Mouse (Mus musculus) lung, postnatal 0 days (tissue): ENCODE results near the gene Ano3. TPM values are rescaled to one million over a fixed set of nuclear protein-coding genes. Genes with fewer than 3 reads are reported as not detected.

Experiments used
- ATAC-seq: fragments of 200-750 bp; cut with Nextera tagmentation; 2 replicates; pipeline ENCODE4 v1.8.0; 2017; ENCODE audit warnings: moderate library complexity
- DNase-seq: peaks from one replicate; pipeline ENCODE4 v3.0.0-alpha.2; 2016; ENCODE audit warnings: low spot score
- H3K27ac ChIP-seq: fragments of 300-500 bp; sonication (generic); 2 replicates; pipeline ENCODE4 v1.5.1; 2014; ENCODE audit warnings: antibody characterized with exemption, mild to moderate bottlenecking, low read length, mixed read lengths
- H3K27me3 ChIP-seq: fragments of 300-500 bp; sonication (generic); replicated peaks from 2 replicates; pipeline ENCODE4 v1.6.1; 2014; ENCODE audit warnings: low read length, mixed read lengths; ENCODE audit not compliant: insufficient read depth
- H3K36me3 ChIP-seq: fragments of 300-500 bp; sonication (generic); 2 replicates; pipeline ENCODE4 v1.6.1; 2014; ENCODE audit warnings: low read length, mixed read lengths; ENCODE audit not compliant: insufficient read depth
- H3K4me1 ChIP-seq: fragments of 300-500 bp; sonication (generic); 2 replicates; pipeline ENCODE4 v1.6.1; 2014; ENCODE audit warnings: antibody characterized with exemption, low read depth, low read length, mixed read lengths; ENCODE audit not compliant: insufficient read depth
- H3K4me2 ChIP-seq: fragments of 300-500 bp; sonication (generic); replicated peaks from 2 replicates; pipeline ENCODE4 v1.6.1; 2014; ENCODE audit warnings: low read depth, mild to moderate bottlenecking, low read length, moderate library complexity, mixed read lengths
- H3K4me3 ChIP-seq: fragments of 300-500 bp; sonication (generic); 2 replicates; pipeline ENCODE4 v1.5.1; 2014; ENCODE audit warnings: low read depth, low read length
- H3K9ac ChIP-seq: fragments of 300-500 bp; sonication (generic); replicated peaks from 2 replicates; pipeline ENCODE4 v1.6.1; 2014; ENCODE audit warnings: low read depth, mild to moderate bottlenecking
- H3K9me3 ChIP-seq: fragments of 300-500 bp; sonication (generic); 2 replicates; pipeline ENCODE4 v1.6.1; 2016; ENCODE audit warnings: low read length, mixed read lengths
- CTCF ChIP-seq: IDR thresholded peaks from 2 replicates; pipeline ENCODE4 v1.5.1; 2016; ENCODE audit warnings: antibody characterized with exemption, mild to moderate bottlenecking
- EP300 ChIP-seq: IDR thresholded peaks from 2 replicates; pipeline ENCODE4 v1.6.1; 2016; ENCODE audit warnings: antibody characterized with exemption, mild to moderate bottlenecking, control low read depth
- WGBS: fragments of 180-500 bp; shearing (Covaris S2); extraction: QIAGEN DNeasy Blood & Tissue Kit; methylation state at CpG from one replicate; pipeline ENCODE4 v1.1.7; 2014; 5-methylcytosine and 5-hydroxymethylcytosine counted together
- polyA plus RNA-seq: library from polyadenylated mRNA; unstranded; fragments of >200 nt; fragmentation: Nextera tagmentation; extraction: Ambion mirVana; gene quantifications from 2 replicates; pipeline ENCODE4 v1.2.1, GENCODE M21; 2015

Ano3 gene
- polyA plus RNA-seq, 1 experiment from 2014 or later = 0.06 TPM

- Histone ChIP-seq H3K9me3 (no peaks in the 10 kb centered on the region), H3K4me3 (no peak overlapping the region), H3K4me2 (no peak overlapping the region), H3K9ac (no peak overlapping the region), H3K27ac (no peak overlapping the region), H3K4me1 (no peaks in the 10 kb centered on the region), H3K36me3 (no peaks in the 10 kb centered on the region), H3K27me3 (no peaks in the 10 kb centered on the region)
- no peak for ATAC-seq
- no peak for TF ChIP-seq EP300
- no peak for TF ChIP-seq CTCF
- WGBS = 54% methylated on average over 2 of the region's 2 CpGs
- no peak for DNase-seq
These were observed 41.2 kb downstream of the Ano3 start for GRCm38 (mm10) chr2:110909506-110909905.

- Histone ChIP-seq H3K27me3 (no peaks in the 10 kb centered on the region), H3K9ac (no peak overlapping the region), H3K9me3 (no peaks in the 10 kb centered on the region), H3K4me1 (no peaks in the 10 kb centered on the region), H3K27ac (no peak overlapping the region), H3K4me3 (no peak overlapping the region), H3K36me3 (no peaks in the 10 kb centered on the region), H3K4me2 (no peak overlapping the region)
- TF ChIP-seq CTCF (no peak), EP300 (no peak)
- 70% methylated on average over 3 of the region's 3 CpGs for WGBS
- no peak for ATAC-seq
- DNase-seq = no peak
These were observed 44.2 kb downstream of the Ano3 start for GRCm38 (mm10) chr2:110906473-110906872.

GRCm38 (mm10) chr2:110896477-110897270 is 54.0 kb downstream of the Ano3 start:
- no peak overlapping the region for H3K9ac ChIP-seq

GRCm38 (mm10) chr2:110871650-110872049 is 79.1 kb downstream of the Ano3 start:
- no peaks in the 10 kb centered on the region for H3K4me1 ChIP-seq
- no peaks in the 10 kb centered on the region for H3K27me3 ChIP-seq
- no peak overlapping the region for H3K4me2 ChIP-seq
- no peaks in the 10 kb centered on the region for H3K9me3 ChIP-seq
- no peak overlapping the region for H3K9ac ChIP-seq
- H3K4me3 ChIP-seq = no peak overlapping the region
- H3K27ac ChIP-seq = no peak overlapping the region
- 76% methylated on average over 4 of the region's 4 CpGs for WGBS
- no peaks in the 10 kb centered on the region for H3K36me3 ChIP-seq
- DNase-seq = no peak
- ATAC-seq = no peak
- no peak for TF ChIP-seq CTCF

More at GRCm38 (mm10) chr2:110896477-110897270, 54.0 kb downstream of the Ano3 start:
- TF ChIP-seq EP300 (no peak), CTCF (no peak)
- no peaks in the 10 kb centered on the region for H3K9me3 ChIP-seq
- no peak overlapping the region for H3K27ac ChIP-seq
- H3K4me1 ChIP-seq = no peaks in the 10 kb centered on the region
- H3K27me3 ChIP-seq = no peaks in the 10 kb centered on the region
- no peak overlapping the region for H3K4me3 ChIP-seq
- no peaks in the 10 kb centered on the region for H3K36me3 ChIP-seq
- WGBS = 88% methylated on average over 2 of the region's 2 CpGs
- H3K4me2 ChIP-seq = no peak overlapping the region
- DNase-seq (no peak), ATAC-seq (no peak)

GRCm38 (mm10) chr2:110865584-110865983 is 85.1 kb downstream of the Ano3 start:
- Histone ChIP-seq H3K4me1 (no peaks in the 10 kb centered on the region), H3K27ac (no peak overlapping the region), H3K4me3 (no peak overlapping the region), H3K9ac (no peak overlapping the region), H3K36me3 (no peaks in the 10 kb centered on the region), H3K9me3 (no peaks in the 10 kb centered on the region), H3K27me3 (no peaks in the 10 kb centered on the region), H3K4me2 (no peak overlapping the region)
- no peak for ATAC-seq
- 51% methylated on average over 3 of the region's 3 CpGs for WGBS
- no peak for DNase-seq
- TF ChIP-seq EP300 (no peak), CTCF (no peak)

GRCm38 (mm10) chr2:110863376-110863775 is 87.3 kb downstream of the Ano3 start:
- 90% methylated on average over 4 of the region's 4 CpGs for WGBS

More at GRCm38 (mm10) chr2:110863376-110863775, 87.3 kb downstream of the Ano3 start:
- H3K27me3 ChIP-seq = no peaks in the 10 kb centered on the region
- H3K9ac ChIP-seq = no peak overlapping the region
- no peaks in the 10 kb centered on the region for H3K36me3 ChIP-seq
- H3K4me1 ChIP-seq = no peaks in the 10 kb centered on the region
- ATAC-seq (no peak), DNase-seq (no peak)
- H3K27ac ChIP-seq = no peak overlapping the region
- H3K4me2 ChIP-seq = no peak overlapping the region
- H3K9me3 ChIP-seq = no peaks in the 10 kb centered on the region
- TF ChIP-seq CTCF (no peak), EP300 (no peak)
- H3K4me3 ChIP-seq = no peak overlapping the region
